Mouse (Mus musculus) E14TG2a.4 (cell line): ENCODE measurements around the gene Cplx3.
A peak's percentile ranks its signal among the peaks of the same experiment; 100 is the strongest.

Experiments
- H3K27me3 ChIP-seq: 2 replicates; pipeline ENCODE4 v1.6.1; 2014; ENCODE audit warnings: low read length, control low read depth; ENCODE audit not compliant: insufficient read depth
- H3K36me3 ChIP-seq: 2 replicates; pipeline ENCODE4 v1.6.1; 2014; ENCODE audit warnings: low read length, control low read depth; ENCODE audit not compliant: insufficient read depth
- H3K4me1 ChIP-seq: replicated peaks from 2 replicates; pipeline ENCODE4 v1.6.1; 2014; ENCODE audit warnings: low read depth, low read length, control low read depth
- H3K4me3 ChIP-seq: replicated peaks from 2 replicates; pipeline ENCODE4 v1.5.1; 2014; ENCODE audit warnings: mild to moderate bottlenecking, low read length
- H3K9me3 ChIP-seq: 2 replicates; pipeline ENCODE4 v1.6.1; 2014; ENCODE audit warnings: low read length, control low read depth
- CTCF ChIP-seq: conservative IDR thresholded peaks from 2 replicates; pipeline ENCODE4 v1.5.1; 2014; ENCODE audit warnings: low read length
- NANOG ChIP-seq: IDR thresholded peaks from 2 replicates; pipeline ENCODE4 v1.6.1; 2014; ENCODE audit warnings: borderline replicate concordance, low read length, mixed read lengths
- POU5F1 ChIP-seq: IDR thresholded peaks from 2 replicates; pipeline ENCODE4 v1.6.1; 2014; ENCODE audit warnings: low read length, borderline replicate concordance

The Cplx3 gene

DNA sequence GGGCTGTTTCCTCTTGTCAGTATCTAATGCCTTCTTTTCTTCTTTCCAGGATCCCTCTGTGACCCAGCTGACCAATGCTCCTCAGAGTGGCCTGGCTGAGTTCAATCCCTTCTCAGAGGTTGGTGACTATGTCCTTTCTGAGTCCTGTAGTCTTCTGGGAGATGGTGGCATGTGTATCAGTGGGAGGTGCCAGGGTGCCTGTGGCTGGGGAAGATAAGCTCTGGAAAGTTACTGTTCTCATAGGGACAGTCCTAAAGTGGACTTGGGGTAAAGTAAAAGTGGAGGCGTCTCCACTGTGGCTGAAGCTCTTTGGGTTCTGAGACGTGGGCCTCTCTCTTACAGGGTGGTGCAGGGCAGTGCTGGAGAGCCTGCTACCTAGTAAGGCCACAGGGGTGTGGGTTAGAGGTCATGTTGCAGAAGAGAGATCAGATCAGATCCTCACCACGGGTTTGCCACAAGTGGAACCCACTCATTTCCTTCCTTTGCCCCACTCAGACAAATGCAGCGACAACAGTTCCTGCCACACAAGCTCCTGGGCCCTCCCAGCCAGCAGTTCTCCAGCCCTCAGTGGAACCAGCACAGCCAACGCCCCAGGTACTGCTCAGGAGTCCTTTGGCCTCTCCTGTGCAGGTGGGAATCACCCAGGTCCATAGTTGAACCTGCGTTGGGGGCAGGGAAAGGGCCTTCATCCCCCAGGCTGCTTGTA is 28.8 kb downstream of the Cplx3 start:
- H3K4me3 ChIP-seq: no peak overlapping the region
- no peaks in the 10 kb centered on the region for H3K27me3 ChIP-seq
- H3K36me3 ChIP-seq: peaks cover 84% of the 10 kb centered on the region
- peaks cover 3% of the 10 kb centered on the region; the same call in 1 of the 2 replicates for H3K4me1 ChIP-seq
- TF ChIP-seq POU5F1 (no peak), NANOG (no peak), CTCF (no peak)
- no peaks in the 10 kb centered on the region for H3K9me3 ChIP-seq

DNA sequence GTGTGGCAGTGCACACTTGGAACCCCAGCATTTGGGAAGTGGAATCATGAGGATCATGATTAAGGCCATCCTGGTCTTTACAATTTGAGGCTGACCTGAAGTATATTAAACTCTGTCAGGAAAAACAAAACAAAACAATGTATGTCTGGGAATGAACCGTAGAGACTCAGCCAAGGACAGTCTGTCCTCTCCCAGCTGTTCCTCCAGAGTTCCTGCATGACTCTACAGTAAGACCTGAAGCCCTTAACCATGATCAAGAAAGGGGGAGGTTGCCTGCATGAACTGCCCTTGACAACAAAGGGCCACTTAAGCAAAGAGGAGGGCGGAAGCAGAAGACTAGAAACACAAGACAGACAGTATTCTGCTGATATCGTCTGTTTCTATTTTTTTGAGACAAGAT is 30.5 kb downstream of the Cplx3 start:
- no peak for TF ChIP-seq POU5F1
- TF ChIP-seq NANOG: no peak
- no peak for TF ChIP-seq CTCF
- Histone ChIP-seq H3K9me3 (no peaks in the 10 kb centered on the region), H3K36me3 (peaks cover 78% of the 10 kb centered on the region), H3K4me1 (peaks cover 3% of the 10 kb centered on the region; the same call in 1 of the 2 replicates), H3K4me3 (no peak overlapping the region), H3K27me3 (no peaks in the 10 kb centered on the region)

DNA sequence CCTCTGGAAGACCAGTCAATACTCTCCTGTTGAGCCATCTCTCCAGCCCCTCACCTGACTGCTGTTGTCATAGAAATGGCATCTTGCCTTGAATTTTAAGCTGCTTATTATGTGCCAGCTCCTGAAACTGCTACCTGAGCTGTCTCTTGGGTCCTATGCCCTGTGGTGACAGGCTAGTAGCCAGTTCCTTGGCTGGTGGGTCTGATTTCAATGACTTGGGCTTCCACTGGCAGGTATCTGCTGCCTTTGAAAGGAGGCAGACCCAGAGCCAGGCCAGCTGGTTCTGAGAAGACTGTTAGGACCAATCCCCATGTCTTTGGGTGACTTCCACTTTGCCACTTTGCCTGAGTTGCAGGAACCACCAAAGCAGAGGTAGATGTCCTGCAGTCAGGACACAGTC is 31.7 kb downstream of the Cplx3 start:
- H3K9me3 ChIP-seq: no peaks in the 10 kb centered on the region
- H3K27me3 ChIP-seq: no peaks in the 10 kb centered on the region
- peaks cover 77% of the 10 kb centered on the region for H3K36me3 ChIP-seq
- peaks cover 8% of the 10 kb centered on the region for H3K4me1 ChIP-seq
- H3K4me3 ChIP-seq: no peak overlapping the region
- TF ChIP-seq POU5F1 (no peak), NANOG (no peak), CTCF (no peak)

DNA sequence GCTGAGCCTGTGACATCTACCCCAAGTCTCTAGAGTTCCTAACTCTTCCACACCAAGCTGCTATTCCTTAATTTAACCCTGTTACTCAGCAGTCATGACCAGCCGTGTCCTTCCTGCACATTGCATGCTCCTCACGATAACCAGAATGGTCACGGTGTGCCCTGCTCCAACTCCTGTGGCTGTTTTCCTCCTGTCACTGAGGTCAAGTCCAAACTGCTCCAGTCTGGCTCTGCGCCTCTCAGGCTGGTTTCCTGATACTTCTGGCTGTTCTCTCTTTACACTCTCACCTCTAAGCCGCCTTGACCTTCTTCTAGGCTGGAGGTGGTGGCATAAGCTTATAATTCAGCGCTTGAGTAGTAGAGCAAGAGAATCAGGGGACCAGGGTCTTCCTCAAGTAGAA is 37.6 kb downstream of the Cplx3 start:
- TF ChIP-seq CTCF: no peak
- TF ChIP-seq NANOG: no peak
- no peak for TF ChIP-seq POU5F1
- Histone ChIP-seq H3K4me3 (no peak overlapping the region), H3K9me3 (no peaks in the 10 kb centered on the region), H3K36me3 (peaks cover 59% of the 10 kb centered on the region), H3K27me3 (no peaks in the 10 kb centered on the region), H3K4me1 (peaks cover 51% of the 10 kb centered on the region)

DNA sequence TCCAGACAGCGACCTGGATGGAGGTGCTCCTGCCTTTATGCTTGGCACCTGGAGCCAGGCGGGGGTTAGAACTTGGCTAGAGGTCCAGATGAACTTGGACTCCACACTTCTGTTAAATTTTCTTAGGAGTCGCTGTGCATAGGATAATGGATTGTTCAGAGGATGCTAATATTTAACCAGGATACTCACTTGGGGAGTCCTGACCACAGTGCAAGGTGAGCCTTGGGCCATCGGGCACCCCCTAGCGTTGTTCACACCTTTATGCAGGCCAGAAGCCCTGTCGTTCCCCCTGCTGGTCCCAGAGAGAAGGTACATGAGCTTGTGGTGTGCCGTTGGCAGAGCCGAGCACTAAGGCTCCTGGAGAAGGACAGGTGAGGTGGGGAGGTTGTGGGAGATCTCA is 39.2 kb downstream of the Cplx3 start:
- no peaks in the 10 kb centered on the region for H3K27me3 ChIP-seq
- peaks cover 68% of the 10 kb centered on the region for H3K4me1 ChIP-seq
- H3K36me3 ChIP-seq: peaks cover 47% of the 10 kb centered on the region
- no peak for TF ChIP-seq POU5F1
- TF ChIP-seq CTCF: peak; percentile 68
- no peak for TF ChIP-seq NANOG
- H3K4me3 ChIP-seq: no peak overlapping the region
- no peaks in the 10 kb centered on the region for H3K9me3 ChIP-seq

DNA sequence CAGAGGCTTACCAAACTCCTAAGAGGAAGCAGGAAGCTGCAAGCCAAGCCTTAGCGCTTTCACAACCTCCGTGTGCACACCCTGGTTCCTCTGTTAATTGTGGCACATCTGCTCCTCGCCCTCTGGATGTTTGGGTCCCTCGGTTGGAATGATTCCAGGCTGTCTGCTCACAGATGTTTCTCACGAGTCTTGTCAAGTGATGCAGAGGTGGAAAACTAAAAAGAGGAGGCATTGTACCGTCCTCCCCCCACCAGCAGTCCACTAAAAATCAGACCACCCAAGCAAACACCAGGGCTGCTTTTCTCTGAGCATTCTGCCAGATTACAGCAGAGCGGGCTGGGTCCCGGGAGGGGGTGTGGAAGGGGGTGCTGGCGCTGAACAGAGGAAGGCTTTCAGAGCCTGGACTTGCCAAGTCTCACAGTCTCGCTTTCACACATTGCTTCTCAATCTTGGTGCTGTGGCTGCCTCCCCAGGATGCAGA is 40.3 kb downstream of the Cplx3 start:
- Histone ChIP-seq H3K4me3 (no peak overlapping the region), H3K27me3 (no peaks in the 10 kb centered on the region), H3K36me3 (peaks cover 42% of the 10 kb centered on the region), H3K4me1 (peaks cover 74% of the 10 kb centered on the region), H3K9me3 (no peaks in the 10 kb centered on the region)
- TF ChIP-seq POU5F1 (no peak), NANOG (no peak), CTCF (no peak)

DNA sequence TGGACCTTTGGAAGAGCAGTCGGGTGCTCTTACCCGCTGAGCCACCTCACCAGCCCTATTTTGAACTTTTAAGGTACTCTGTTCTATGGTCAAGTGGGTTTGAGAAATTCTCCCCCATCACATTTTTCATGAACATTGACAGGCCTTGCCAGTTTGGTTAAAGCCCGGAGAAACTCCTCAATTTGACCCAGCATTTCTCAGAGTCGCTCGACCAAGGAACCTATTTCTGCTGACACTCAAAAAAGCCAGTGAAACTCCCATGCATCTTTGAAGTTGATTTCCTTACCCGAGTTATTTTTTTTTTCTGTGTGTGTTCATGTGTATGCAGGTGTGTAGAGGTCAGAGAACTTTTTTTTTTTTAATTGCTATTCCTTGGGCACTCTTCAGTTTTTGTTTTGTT is 41.5 kb downstream of the Cplx3 start:
- TF ChIP-seq NANOG (no peak), CTCF (no peak), POU5F1 (no peak)
- Histone ChIP-seq H3K9me3 (no peaks in the 10 kb centered on the region), H3K4me3 (no peak overlapping the region), H3K4me1 (peaks cover 77% of the 10 kb centered on the region), H3K27me3 (no peaks in the 10 kb centered on the region), H3K36me3 (peaks cover 31% of the 10 kb centered on the region)

DNA sequence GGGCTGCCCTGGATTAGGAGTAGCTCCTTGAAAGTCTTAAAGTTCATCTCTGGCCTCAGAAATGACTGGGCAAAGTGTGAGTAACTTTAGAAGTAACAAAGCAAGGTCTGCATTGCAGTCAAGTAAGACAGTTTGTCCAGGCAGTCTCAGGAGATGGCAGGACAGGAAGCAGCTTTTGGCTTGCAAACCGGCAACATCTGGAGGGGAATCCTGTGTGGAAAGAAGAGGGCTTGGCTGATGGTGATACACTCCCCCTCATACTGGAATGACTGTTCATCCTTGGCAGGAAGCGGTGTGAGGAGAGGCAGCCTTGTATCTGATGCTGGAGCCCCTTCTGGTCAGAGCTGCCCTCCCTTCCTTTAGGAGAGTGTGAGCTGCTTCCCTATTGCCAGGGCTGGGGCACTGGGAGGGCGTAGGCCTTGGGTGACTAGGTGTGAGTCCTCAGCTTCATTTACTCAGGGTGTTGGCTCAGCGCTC is 43.1 kb downstream of the Cplx3 start:
- Histone ChIP-seq H3K4me3 (no peak overlapping the region), H3K9me3 (no peaks in the 10 kb centered on the region), H3K36me3 (peaks cover 14% of the 10 kb centered on the region), H3K4me1 (peaks cover 60% of the 10 kb centered on the region), H3K27me3 (peaks cover 9% of the 10 kb centered on the region)
- TF ChIP-seq NANOG: no peak
- no peak for TF ChIP-seq POU5F1
- TF ChIP-seq CTCF: no peak

DNA sequence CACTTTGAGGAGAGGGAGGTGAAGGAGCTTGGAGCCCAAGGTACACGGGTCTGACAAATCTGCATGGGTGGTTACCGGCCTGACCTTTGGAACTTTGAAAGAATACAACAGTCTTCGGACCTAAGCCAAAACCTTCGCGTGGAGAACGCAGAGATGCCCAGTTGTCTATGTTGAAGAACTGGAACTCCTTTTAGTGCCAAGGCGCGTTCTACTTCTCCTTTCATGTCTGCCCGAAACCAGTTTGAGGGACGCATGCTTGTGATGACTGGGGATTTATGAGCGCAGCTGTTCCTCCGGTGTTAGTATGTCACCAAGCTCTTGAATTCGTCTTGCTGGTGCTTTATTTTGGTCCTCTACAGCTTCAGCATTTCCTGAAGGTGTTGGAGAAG is 44.4 kb downstream of the Cplx3 start:
- Histone ChIP-seq H3K4me3 (peak overlapping the region; percentile 88), H3K36me3 (peaks cover 10% of the 10 kb centered on the region; the same call in 1 of the 2 replicates), H3K9me3 (no peaks in the 10 kb centered on the region), H3K27me3 (peaks cover 9% of the 10 kb centered on the region), H3K4me1 (peaks cover 48% of the 10 kb centered on the region)
- no peak for TF ChIP-seq CTCF
- TF ChIP-seq NANOG: no peak
- no peak for TF ChIP-seq POU5F1
